Mouse (Mus musculus) gastrocnemius, postnatal 25 days (tissue): ENCODE data around the gene Anks6. TPM values are rescaled to one million over a fixed set of nuclear protein-coding genes. Genes with fewer than 3 reads are reported as not detected.

Experiments used
- DNase-seq: peaks from one replicate; pipeline ENCODE4 v3.0.0; 2022
- total RNA-seq, 2 experiments: library from RNA; stranded (reverse); gene quantifications; 1 replicate in 1 of 2; 2 replicates in 1 of 2; pipeline ENCODE4 v1.2.3; 2021

Gene Anks6
- total RNA-seq, 2 experiments from 2014 or later: 1.2 to 2.1 TPM

DNA sequence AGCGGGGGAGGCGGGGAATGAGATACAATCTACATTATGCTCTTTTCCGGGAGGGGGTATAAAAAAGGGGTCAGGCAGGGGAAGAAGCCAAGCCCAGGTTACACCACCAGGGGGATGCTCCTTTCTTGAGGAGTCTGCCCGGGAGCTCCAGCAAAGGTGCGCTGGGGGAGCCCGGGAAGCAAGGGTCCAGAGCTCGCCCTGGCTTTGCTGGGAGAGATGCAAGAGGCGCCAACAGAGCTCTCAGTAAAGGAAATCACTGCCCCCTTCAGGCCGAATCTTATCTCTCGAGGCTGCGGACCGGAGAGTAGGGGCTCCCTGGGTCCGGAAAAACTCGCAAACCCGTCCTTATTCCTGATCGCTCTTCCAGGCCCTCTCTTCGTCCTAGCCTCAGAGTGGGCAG is 67.4 kb downstream of the Anks6 start:
- DNase-seq: no peak

- no peak for DNase-seq
Measured at GRCm38 (mm10) chr4:46988824-46989223, 68.4 kb downstream of the Anks6 start.

DNA sequence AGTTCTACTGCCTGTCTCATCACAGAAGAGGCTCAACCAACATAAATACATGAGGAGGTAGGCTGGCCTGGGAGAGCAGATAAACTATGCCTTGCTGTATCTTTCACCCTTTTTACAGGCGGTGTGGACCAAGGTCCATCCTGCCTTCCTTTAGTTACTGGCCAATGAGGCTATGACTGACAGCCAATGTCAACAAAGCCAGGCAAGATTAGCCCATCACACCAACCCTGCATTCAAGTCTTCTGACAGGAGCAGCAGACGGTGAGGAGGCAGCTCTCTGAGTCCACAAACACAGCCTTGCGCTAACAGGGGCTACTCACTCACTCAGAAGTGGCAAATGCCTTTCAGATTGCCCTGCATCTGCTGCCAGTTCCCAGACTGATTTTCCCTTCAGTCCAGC is 69.0 kb downstream of the Anks6 start:
- DNase-seq: no peak

DNA sequence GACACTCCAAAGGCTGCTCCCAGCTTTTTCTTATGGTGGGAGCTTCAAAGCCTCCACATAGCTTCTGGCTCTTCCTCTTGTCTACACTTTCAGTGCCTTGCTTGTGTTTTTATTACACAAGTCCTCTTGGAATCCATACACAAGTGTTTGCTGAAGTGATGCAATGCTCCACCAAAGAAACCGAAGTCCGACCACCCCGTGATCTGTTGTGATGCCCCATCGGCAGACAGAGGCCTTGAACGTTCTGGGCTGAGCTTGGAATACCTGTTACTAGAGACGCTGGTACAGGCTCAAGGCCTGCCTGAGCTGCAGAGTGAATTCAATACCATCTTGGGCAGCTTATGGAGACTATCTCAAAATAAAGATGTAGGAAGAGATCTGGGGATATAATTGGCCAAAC is 69.4 kb downstream of the Anks6 start:
- no peak for DNase-seq

- no peak for DNase-seq
Measured at GRCm38 (mm10) chr4:46986054-46986453, 71.2 kb downstream of the Anks6 start.

DNA sequence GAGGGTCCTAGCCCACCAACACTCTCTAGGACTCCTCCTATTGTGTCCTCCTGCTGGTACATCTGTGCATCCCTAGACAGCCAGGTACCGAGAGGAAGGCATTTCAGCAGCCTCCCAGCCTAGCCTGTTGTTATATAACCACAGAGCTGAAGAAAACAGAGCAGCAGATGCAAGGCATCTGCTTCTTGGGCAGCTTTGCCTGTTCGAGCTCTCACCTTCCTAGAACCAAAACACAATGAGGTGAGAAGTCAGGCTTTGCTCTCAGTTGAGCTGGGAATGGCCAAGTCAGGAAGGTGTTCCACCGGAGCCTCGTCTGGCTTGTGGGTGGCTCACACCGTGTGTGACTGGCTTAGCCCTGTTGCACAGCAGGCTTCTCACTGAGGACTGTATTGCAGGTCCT is 74.3 kb downstream of the Anks6 start:
- no peak for DNase-seq

- DNase-seq: no peak
Measured at GRCm38 (mm10) chr4:46982094-46982493, 75.1 kb downstream of the Anks6 start.

GRCm38 (mm10) chr4:46978371-46978770 is 78.9 kb downstream of the Anks6 start:
- DNase-seq: no peak

DNA sequence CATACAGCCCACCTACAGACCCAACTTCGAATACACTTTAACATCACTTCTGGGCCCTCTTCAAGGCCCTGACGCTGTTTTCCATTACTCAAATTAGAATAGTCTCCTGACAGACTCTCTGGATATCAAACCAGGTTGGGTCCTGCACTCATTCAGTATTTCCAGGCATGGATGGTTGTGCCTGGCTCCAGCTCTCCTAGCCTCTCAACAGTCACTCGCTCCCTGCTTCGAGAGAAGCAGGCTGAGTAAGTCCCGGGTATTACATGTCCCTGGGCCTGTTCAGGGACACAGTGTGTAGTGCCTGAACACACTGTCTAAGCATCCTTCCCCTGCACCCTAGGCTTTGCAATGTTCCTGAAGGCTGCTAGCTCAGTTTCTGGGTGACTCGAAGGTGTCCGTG is 80.1 kb downstream of the Anks6 start:
- no peak for DNase-seq

DNA sequence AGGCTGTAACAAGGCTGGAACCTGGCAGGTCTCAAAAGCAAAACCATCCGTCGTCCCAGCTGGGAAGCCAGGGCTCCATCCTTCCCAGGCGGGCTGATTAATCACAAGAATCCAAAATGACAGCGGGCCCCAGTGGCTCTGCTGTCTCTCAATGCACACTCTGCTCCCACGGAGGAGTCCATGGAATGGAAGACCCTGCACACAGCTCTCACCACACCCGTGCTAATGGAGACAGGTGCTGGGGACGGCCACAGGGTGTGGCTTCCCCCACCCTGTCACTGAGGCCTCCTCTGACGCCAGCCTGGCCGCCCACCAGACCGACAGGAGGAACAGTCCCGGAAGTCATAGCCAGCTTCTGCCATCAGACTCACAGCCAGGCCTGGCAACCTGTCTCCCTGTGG is 80.6 kb downstream of the Anks6 start:
- DNase-seq: no peak

- no peak for DNase-seq
Measured at GRCm38 (mm10) chr4:46973322-46973721, 83.9 kb downstream of the Anks6 start.

- no peak for DNase-seq
Measured at GRCm38 (mm10) chr4:46967981-46968380, 89.2 kb downstream of the Anks6 start.

DNA sequence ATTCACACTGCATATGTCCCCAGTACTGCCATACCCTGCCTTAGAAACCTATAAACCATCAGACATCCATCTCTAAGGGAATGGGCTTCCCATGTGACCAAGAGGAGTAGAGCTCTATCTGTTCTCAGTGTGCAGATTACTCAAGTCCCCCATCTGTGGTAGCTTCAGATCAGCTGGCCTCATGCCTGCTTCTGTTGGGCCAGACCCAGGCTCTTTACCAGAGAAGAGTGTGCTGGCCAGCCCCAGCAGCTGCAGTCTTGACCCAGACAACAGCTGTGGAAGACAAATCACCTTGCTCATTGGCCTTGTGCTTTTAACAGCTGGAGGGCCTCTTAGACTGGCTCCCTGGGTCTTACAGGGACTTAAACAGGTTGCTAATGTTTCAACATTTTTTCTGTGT is 90.7 kb downstream of the Anks6 start:
- peak; percentile 32 for DNase-seq

Other genes with a start within 250 kb of the Anks6 start
- gene Gabbr2, start 65.6 kb downstream of the Anks6 start, total RNA-seq: under 1 TPM; 0.05 to 0.26 TPM
- gene Galnt12, start 34.5 kb upstream of the Anks6 start, total RNA-seq: under 1 TPM; 0.16 to 0.20 TPM
- gene Col15a1, start 150.7 kb upstream of the Anks6 start, total RNA-seq: 10 to 100 TPM; 64.7 to 68.2 TPM